Mouse (Mus musculus) kidney, adult 8-10 months (tissue): ENCODE measurements at regions not wholly inside any gene's neighbourhood (a gene's known extent, or its start where the extent isn't known, plus 50 kb on each side); places are given as distances from the start of the nearest gene placed in this dataset.
A peak's percentile ranks its signal among the peaks of the same experiment; 100 is the strongest.

Source experiments
- DNase-seq, 2 experiments: peaks; one replicate each; pipeline ENCODE4 v3.0.0; 2022

- no peak for DNase-seq
Measured at GRCm38 (mm10) chr9:87649015-87649978, 81.8 kb downstream of the Tbx18 start.

- DNase-seq: no peak
Measured at GRCm38 (mm10) chr9:87648317-87648716, 82.7 kb downstream of the Tbx18 start.

GRCm38 (mm10) chr9:87645032-87645431 is 86.0 kb downstream of the Tbx18 start:
- no peak for DNase-seq

- DNase-seq: no peak
Measured at GRCm38 (mm10) chr9:87633863-87634630, 97.0 kb downstream of the Tbx18 start.

- DNase-seq: no peak
Measured at GRCm38 (mm10) chr9:87626432-87626831, 104.6 kb downstream of the Tbx18 start.

- no peak for DNase-seq
Measured at GRCm38 (mm10) chr9:87618238-87618673, 112.8 kb downstream of the Tbx18 start.

GRCm38 (mm10) chr9:87607878-87608631 is 123.0 kb downstream of the Tbx18 start:
- no peak for DNase-seq

- peak; percentile 3 to 8 for DNase-seq
Measured at GRCm38 (mm10) chr9:87575591-87575990, 155.5 kb downstream of the Tbx18 start.

- no peak for DNase-seq
Measured at GRCm38 (mm10) chr9:87574250-87574864, 156.7 kb downstream of the Tbx18 start.

GRCm38 (mm10) chr9:87563244-87563643 is 167.8 kb downstream of the Tbx18 start:
- no peak for DNase-seq

GRCm38 (mm10) chr9:87562796-87563195 is 168.3 kb downstream of the Tbx18 start:
- DNase-seq: no peak

GRCm38 (mm10) chr9:87557841-87558240 is 173.2 kb downstream of the Tbx18 start:
- DNase-seq: no peak

- DNase-seq: no peak
Measured at GRCm38 (mm10) chr9:87556953-87557394, 174.1 kb downstream of the Tbx18 start.

- DNase-seq: no peak
Measured at GRCm38 (mm10) chr9:87556552-87556951, 174.5 kb downstream of the Tbx18 start.

- DNase-seq: no peak
Measured at GRCm38 (mm10) chr9:87533182-87533581, 197.9 kb downstream of the Tbx18 start.

- no peak for DNase-seq
Measured at GRCm38 (mm10) chr9:87529908-87530307, 201.2 kb downstream of the Tbx18 start.

- DNase-seq: no peak
Measured at GRCm38 (mm10) chr9:87524890-87525684, 206.0 kb downstream of the Tbx18 start.

GRCm38 (mm10) chr9:87510683-87511082 is 220.4 kb downstream of the Tbx18 start:
- DNase-seq: no peak

- DNase-seq: no peak
Measured at GRCm38 (mm10) chr9:87504673-87505385, 226.2 kb downstream of the Tbx18 start.

- no peak for DNase-seq
Measured at GRCm38 (mm10) chr9:87464141-87464540, 208.8 kb upstream of the Cep162 start.

GRCm38 (mm10) chr9:87453261-87453660 is 197.9 kb upstream of the Cep162 start:
- no peak for DNase-seq
